Mouse (Mus musculus) cerebellum, adult 9-11 months (tissue): ENCODE data around the gene Polk.

ENCODE experiments used
- DNase-seq: peaks from one replicate; pipeline ENCODE4 v3.0.0; 2022

Polk gene

DNA sequence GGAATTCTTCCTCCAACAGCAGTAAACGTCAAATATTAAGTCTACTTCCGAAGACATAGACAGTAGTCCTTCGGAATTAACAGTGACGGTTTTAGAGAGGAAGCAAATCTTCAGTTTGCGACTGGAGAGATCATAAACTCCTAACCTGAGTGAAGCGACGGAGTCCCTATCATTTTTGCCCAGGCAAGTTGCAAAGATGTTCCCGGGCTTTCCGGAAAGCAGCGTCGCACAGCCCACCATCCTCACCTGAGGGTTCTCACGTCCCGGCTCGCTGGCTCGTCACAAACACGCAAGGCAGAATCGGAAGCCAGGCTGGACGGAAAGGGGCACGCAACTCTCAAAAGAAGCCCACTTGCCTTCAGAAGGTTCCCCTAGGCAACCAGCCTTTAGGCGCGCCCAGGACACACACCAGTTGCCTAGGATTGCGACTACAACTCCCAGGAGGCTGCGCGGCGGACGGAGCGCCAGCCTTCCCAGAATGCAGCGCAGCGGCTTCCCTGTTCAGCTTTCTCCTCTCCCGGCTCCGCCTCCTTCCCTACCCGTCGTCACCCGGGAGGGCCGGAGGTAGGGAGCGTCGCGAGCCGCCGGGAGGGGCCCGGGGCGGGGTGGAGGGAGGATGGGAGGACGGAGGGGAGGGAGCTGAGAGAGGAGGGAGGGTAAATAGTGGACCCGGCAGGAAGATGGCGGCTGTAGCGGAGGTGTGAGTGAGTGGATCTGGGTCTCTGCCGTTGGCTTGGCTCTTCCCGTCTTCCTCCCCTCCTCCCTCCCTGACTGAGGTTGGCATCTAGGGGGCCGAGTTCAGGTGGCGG is at the start of gene Polk, which contains the start of gene Col4a3bp:
Polk (minus strand) TSS at position 499 of the 809 bp plus-strand sequence.
Col4a3bp (plus strand) TSS at position 538 of the 809 bp plus-strand sequence.
- peak; percentile 98 for DNase-seq

DNA sequence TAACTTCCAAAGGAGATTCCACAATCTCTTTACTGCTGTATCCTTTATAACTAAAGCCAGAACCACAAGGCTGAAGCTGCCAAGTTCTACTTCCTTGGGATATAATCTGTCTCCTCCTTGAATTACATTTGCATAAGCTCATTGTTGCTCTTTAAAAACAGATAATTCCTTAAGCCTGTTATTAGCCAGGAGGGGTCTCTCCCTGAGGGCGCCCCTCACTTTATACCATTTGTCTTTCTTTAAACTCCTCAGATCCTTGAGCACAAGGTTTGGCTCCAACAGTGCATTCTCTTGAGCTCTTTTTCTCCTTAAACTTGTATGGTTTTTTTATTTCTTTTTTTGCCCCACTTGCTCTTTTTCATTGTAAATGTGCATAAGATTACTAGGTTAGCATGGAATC is 46.3 kb upstream of the Polk start:
- DNase-seq = no peak

DNA sequence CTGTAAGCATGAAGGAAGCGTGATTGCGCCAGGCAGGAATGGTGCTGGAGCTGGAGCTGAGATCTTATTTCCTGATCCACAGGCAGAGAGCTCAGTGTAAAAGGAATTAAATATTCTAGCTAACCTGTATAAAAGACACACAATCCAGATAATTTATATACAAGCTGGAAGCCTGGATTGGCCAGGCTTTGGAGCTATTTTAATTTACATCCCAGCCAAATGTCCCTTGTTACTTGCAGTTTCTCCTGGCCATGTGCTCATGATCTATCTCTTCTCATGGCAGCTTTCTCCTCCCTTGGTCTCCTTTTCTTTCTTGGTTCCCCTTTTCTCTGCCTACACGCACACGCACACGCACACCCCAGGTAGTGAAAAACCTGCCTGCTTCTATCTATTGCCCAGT is 44.2 kb upstream of the Polk start:
- DNase-seq = no peak

DNA sequence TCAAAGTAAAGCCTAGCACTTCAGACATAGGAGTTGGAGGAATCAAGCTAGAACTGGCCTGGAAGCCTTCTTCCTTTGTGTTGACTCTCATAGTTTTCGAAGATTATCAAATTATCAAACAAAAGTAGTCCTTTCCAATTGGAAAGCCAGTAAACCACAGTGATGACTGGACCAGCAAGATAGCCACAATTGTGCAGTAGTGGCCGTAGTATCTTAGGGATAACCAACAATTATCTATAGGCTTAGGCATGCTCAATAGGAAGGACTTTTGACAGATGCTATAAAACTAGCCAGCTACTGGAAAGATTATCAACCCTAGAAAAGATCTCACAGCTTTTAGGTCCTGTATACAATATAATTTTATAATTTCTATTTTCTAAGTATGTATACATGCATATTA is 41.8 kb upstream of the Polk start:
- no peak for DNase-seq

DNA sequence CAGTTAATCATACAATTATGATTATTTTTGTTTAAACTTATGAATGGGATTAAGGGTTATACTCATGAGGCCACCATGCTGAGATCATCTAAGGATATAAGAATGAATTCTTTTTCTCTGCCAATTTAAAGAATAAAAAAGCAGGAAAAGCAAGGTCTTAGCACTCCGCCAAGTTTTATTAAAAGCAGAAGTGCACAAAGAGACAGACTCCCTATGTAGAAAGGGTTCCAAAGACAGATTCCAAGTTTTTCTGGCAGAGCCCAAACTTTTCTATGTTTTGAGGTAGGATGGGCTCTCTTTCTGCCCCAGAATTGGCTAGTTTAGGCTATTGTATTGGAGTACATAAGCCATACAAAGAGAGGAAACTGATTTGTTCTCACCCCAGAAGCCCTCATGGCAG is 37.6 kb upstream of the Polk start:
- no peak for DNase-seq

DNA sequence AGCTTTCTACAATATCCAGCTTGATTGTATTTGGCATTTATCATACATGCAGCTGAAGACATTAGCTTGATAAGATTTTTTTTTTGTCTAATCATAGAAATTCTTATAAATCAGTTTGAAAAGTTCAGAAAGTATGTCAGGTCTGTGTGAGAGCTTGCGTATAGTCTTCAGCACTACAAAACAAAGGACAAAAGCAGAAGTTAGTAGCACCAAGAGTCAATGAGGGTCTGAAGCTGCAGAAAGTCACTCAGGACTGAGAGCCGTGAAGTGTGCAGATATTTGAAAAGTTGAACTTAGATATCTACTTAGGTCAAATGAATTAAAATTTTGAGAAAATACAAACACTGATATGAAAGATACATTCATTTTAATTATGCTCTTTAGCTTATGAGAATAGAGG is 36.7 kb upstream of the Polk start:
- no peak for DNase-seq

DNA sequence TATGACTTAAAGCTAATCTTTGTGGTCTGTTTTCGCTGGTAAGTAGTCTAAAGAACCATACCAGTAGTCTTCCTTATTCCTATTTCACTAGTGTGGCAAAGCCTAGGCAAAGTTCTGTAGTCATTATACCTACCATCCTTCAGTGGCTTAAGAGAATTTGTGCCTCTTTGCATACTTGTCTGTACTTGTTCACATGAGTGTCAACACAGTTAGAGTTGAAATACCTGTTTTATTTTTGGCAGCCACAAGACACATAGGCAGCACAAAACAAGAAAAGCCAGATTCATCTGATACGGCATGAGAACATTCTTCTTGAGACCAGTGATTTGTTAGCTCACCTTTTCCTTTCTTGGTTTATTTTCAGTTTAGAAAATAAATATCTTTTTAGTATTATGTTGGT is 31.8 kb upstream of the Polk start:
- DNase-seq = no peak

DNA sequence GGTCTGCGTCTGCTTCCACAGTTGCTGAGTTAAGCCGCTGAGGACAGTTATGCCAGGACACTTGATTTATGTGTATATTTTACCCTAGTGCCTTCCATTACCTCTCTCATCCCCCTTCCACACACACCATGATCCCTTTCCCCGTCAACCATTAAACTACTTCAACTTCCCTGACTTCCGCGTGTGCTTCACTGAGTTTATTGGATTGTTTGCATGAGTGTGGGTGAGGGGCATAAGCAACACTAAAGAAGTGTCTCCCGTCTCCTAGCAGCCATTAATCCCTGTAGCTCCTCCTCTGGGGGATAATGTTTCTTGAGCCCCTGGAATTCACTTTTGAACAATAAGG is 28.6 kb upstream of the Polk start:
- no peak for DNase-seq

DNA sequence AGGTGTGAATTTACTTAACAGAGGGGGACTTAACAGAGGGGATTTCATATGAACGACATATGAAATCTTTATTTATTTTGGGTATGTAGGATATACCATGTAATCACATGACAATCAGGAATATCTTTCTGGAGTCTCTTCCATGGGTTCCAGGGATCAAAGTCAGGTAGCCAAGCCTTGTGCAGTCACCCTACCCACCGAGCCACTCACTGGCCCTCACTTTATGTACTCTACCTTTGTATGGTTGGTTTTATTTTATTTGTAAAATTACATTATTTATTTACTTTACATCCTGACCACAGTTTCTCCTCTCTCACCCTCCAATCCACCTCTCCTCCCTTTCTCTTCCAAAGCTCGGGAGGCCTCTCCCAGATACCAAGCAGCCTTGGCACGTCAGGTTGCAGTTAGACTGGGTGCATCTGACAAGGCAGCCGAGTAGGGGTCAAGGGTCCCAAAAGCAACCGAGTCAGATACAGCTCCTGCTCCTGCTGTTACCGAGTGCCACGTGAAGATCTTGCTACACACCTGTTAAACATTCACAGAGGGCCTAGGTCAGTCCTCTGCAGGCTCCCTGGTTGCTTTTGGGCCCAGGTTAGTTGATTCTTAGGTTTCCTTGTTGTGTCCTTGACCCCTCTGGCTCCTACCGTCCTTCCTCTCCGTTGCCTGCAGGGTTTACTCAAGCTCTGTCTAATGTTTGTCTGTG is 28.1 kb upstream of the Polk start:
- no peak for DNase-seq

DNA sequence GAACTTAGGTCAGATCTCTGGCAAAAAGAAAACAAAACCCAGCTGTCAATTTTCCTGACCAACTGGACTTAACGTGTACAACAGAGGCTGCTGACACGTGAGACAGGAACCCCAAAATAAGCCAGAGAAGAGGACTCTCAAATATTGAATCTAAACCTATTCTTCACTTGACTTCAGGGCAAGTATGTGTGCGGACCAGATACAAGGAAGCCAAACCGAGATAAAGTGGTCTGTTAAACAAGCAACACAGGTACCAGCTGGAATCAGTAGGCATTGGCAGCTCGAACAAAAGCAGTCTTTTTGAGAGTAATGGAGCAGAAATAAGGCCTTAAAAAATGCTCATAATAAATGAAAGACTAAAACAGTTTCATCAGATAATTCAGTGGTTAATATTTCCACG is 25.6 kb upstream of the Polk start:
- DNase-seq = no peak

DNA sequence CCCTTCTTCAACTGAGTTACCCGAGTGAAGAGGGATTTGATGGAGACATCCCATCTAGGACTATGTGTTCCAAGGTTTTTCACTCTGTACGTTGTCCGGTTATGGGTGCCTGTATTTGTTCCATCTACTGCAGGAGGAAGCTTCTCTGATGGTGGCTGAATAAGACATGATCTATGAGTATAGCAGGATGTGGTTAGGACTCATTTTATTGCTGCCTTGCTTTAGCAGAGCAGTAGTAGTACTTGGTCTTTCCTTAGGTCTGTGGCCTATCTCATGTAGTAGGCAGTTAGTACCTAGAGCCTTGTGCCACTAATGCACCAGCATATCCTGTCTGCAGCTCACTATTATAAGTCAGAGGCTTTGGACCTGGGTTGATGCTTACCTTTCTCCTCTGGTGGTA is 12.7 kb upstream of the Polk start:
- no peak for DNase-seq

DNA sequence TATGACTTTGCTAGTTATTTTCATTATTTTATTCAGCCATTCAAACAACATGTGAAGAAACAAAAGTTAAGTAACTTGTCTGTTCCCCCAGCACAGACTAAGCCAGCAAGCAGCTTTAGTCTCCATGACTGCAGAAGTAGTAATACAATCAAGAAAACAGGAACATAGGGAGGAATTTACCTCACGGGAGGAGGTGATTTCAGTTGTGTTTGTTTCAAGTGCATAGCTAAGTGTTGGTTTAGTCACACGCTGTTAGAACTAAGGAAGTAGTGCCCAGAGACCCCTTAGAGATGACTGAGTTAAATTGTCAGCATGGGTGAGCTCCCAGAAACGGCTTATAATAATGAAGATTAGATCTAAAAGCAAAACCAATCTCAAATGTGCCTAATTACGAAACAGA is 5.6 kb upstream of the Polk start:
- no peak for DNase-seq

DNA sequence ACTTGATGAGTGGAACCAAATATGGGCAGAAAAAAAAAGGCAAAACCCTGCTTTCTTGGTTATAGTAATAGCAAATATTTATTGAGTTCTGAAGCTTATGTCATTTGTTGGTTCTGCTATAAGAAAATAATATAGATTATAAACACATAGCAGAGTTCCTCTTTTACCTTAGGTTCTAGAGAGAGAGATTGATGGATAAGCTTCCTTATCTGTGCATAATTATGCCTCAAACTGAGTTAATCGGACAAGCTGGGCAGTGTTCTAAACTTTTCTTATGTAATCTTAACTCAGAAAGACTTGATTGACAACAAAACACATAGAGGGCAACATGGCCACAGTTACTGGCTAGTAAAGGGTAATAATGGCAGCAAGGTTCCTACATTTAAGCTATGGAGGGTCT is 4.9 kb upstream of the Polk start:
- DNase-seq = no peak

DNA sequence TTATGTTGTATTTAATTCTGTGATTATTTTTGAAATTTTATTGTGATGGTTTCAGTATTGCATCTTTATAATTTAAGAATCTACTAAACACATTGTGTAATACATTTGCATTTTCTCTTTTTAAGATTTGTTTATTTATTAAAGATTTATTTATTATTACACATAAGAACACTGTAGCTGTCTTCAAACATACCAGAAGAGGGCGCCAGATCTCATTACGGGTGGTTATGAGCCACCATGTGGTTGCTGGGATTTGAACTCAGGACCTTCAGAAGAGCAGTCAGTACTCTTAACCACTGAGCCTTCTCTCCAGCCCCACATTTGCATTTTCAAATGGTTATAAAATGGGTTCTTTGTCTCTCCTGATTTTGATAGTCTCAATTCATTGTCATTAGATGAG is 2.1 kb upstream of the Polk start:
- no peak for DNase-seq

DNA sequence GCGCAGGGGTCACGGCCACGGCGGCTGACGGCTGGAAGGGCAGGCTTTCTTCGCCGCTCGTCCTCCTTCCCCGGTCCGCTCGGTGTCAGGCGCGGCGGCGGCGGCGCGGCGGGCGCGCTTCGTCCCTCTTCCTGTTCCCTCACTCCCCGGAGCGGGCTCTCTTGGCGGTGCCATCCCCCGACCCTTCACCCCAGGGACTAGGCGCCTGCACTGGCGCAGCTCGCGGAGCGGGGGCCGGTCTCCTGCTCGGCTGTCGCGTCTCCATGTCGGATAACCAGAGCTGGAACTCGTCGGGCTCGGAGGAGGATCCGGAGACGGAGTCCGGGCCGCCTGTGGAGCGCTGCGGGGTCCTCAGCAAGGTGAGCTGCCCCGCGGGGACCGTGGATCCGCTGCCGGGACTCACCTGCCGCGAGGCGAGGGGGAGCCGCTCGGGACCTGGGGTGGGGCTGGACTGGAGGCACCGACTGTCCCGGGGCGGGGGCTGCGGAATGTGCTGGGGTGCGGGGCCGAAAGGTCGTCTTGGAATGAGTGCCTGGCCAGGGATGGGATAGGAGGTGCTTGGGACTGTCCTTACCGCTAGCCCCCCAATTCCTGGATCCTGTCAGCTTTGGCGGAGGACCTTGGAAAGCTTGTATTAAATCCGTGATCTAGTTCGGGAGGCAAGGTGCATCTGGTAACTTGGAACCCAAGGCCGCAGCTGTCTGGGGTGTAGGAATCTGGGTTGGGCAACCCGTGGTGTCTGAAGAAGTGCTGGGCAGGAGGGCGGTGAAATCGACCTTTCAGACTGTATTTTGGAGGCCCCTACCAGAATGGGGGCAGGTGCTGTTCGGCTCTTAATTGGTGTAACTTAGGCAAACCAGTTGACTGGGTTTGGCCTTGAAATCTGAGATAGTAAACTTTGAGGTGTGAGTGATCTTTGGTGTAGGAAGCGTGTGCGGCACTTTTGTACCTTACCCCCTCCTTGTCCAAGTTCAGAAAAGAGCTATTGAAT is 817 bp upstream of the Polk start:
- DNase-seq = no peak

DNA sequence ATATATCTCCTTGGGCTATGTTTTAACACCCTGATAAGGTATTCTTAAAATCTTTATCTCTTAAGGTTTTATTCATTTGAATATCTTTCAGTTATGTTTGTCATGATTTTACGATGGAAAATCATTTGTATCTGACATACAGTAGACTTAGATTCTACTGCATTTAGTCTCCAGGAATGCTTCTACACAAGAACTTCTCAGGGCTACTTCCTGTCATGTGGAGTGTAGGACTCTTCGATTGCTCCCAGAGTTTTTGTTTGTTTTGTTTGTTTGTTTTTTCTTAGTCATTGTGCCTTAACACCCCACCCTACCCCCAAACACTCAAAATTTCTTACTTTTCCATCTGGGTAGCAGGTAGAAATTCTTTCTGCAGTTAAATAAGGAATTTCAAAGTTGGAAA is 998 bp downstream of the Polk start:
- no peak for DNase-seq

DNA sequence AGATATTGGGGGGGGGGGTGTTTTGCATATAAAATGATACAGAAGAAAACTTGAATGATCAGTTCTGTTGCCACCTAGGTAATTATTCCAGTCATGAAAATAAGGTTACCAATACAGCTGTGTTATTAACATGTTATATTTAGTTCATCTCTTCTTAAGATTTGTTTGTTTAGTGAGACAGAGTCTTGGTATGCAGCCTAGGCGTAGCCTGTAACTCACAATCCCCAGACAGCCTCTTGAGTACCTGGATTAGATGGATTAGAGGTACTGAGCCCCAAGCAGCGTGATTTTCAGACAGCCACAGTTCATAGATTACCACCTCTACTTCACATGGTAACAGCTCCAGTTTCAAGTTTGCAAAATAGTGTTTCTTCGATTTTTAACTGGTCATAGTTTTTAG is 4.3 kb downstream of the Polk start:
- DNase-seq = no peak

DNA sequence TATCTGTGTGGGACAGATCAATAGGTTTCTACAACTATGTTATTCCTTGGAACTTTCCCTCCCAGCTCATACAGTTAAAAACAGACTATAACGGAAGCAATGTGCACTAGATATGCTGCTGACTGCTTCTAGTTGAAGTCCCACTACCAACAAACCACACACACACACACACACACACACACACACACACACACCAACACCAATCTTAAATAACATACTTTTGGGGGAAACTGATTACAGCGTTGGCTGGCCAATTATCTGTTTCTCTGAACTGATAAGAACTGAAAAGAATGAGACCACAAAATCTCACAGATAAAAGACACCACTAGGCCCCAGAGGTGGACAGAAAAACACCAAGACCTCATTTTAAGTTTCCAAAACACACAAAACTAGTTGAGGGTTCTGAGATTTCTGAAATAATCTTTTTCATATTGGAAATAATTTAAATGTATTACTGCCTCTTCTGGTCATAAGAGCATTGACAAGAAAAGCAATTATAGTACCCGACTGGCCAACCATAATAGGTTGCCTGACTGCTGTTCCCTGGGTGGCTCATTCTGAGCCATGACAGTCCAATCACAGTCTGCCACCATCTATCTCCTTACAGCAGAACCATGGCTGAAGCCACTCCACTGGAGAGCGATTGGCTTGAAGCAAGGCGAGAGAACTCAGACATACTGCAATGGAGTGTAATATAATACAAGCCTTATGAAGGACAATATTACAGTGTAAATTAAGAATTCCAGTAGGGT is 5.4 kb downstream of the Polk start:
- no peak for DNase-seq

DNA sequence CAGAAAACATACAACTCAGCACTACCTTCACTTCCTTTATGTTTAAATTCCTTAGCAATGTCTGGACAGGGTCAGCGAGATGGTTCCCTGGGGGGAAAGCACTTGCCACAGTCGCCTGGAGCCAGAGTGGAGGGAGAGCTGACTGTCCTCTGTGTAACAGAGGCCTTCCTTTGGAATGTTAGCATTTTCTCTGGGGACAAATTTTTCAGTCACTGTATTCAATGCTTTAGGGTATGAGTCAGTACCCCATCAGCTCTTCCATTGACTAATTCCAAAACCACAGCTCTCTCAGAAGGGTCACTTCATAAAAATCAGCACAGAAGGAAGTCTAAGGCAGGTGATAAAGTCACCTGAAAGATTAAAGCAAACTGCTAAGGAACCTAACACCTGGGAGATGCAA is 8.6 kb downstream of the Polk start:
- DNase-seq = no peak

DNA sequence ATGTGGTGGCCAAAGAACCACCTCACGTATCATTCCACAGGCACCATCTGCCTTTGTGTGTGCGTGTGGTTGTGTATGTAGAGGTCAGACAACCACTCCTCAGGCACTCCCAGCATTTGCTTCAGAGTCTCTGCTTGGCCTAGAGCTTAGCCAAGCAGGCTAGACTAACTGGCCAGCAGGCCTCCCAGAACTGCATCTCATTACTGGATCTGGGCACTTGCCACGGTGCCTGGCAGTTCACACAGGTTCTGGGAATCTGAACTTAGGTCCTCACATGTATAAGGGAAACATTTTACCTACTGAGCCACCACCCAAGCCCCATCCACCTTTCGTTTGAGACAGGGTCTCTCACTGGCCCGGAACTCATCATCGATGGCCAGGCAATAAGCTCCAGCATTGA is 10.2 kb downstream of the Polk start:
- DNase-seq = no peak

DNA sequence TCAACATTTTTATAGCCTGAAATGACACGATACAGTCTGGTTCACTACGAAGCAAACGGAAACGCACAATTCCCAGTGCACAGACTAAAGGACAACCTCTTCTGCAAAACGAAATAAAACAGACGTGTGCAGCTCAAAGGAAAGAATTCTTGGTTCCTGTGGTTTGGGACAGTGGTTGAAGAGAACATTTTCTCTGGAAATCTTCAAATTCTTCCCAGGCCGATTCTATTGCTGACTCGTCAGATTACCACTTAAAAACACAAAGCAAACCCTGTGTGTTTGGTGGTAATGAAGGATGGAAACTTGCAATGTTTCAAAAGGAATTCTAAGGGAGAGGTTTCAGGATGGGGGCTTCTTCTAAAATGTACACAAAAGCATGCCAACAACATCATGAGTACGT is 12.3 kb downstream of the Polk start:
- no peak for DNase-seq

DNA sequence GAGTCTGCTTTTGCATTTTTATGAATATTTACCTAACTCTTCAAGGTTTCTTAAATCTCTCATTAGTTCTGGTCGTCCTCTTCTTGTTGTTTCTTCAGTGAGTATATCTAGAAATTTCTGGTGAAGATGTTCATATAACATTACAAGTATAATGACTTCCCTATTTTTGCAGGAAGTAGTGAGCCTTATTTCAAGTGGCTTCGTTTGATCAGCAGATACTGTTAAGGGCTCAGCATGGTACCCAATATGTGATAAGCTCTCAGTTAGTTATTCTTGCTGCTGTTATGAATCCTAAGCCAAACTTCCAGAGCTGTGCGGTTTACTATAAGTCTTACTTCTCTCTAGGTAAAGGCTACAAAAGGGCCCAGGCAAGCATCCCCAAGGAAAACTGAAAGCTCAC is 12.8 kb downstream of the Polk start:
- DNase-seq = no peak

DNA sequence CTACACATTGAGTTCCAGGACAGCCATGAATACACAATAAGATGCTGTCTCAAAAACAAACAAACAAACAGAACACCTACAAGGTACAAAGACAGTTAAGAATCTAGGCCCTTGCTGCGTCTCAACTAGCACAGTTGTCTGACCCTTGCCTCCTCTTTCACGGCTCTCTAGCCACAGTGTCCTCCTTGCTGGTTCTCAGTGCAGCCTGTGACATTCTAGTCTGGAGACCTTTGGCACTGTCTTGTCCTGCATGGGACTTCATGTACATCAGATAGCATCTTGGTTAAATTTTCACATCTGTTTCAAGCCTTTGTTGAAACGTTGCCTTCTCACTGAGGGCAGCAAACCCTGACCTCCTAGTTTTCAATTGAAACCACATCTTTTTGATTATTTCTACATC is 13.6 kb downstream of the Polk start:
- no peak for DNase-seq
